Mouse (Mus musculus): ENCODE measurements at regions not wholly inside any gene's neighbourhood (a gene's known extent, or its start where the extent isn't known, plus 50 kb on each side); places are given as distances from the start of the nearest gene placed in this dataset.
A peak's percentile ranks its signal among the peaks of the same experiment; 100 is the strongest.

DNA sequence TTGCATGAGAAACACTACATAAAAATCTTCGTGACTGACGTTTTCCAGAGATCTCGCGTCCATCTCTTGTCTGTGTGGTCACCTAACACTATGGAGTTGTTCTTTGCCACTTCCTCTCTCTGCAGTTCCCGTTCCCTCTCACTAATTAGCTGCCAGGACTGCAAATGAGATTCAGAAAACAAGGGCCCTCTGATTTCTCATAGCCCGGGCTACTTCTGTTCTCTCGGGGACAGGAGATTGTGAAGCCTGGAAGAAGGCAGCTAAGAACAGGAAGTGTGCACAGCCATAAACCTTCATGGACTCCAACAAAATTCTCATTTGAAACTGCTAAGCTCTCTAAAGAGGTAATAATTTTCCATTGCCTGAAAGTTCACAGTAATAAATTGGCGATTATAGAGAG is 358.9 kb upstream of the Actbl2 start:
- no peak for DNase-seq (ENCODE audit: low spot score in 2 of 2)

DNA sequence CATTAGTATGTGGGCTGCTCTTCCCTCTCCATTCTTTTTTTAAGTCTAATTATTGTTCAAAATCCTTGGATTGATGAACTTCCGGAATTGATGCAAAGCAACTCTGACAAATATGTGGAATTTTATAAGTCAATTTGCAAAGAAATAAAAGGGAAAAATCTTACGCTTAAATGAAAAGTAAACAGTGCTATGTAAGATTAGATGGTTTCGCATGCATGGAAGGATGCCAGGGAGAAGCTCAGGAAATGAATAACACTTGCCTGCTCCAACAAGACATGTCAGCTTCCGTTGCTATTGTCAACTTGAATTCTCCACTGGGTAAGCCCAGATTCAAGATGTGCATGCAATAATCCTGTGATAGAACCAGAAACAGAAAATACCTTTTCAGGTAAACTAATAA is 357.2 kb upstream of the Actbl2 start:
- DNase-seq (ENCODE audit: low spot score in 2 of 2) = no peak

DNA sequence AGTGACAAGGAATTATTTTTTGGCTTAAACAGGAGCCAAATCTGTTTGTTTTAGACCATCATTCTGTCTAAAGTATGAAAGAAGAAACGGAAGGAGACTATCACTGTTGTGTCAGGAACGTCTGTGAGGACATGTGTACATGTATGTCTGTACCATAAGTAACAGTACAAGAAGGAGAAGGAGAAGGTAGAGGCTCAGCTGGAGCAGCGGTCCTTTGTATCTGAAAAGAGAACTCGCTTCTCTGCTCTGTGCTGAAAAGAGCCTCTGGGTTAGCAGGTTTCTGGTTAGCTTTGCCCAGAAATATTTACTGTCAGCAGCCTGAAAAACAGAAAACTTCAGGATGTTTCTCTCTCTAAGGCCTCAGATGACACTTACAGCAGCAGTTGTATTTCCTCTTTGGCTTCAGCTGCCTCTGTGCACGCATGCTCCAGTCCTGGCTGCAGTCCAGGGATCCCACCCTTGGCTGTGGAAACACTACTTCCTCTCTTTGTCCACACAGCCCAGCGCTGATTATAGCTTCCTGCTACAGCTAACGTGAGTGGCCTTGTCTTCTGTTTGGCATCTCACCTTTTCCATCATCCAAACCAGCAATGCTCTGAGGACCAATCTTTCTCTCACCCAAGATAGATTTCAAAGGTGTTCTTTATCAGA is 351.7 kb upstream of the Actbl2 start:
- DNase-seq (ENCODE audit: low spot score in 2 of 2) = peak; percentile 45 to 76

DNA sequence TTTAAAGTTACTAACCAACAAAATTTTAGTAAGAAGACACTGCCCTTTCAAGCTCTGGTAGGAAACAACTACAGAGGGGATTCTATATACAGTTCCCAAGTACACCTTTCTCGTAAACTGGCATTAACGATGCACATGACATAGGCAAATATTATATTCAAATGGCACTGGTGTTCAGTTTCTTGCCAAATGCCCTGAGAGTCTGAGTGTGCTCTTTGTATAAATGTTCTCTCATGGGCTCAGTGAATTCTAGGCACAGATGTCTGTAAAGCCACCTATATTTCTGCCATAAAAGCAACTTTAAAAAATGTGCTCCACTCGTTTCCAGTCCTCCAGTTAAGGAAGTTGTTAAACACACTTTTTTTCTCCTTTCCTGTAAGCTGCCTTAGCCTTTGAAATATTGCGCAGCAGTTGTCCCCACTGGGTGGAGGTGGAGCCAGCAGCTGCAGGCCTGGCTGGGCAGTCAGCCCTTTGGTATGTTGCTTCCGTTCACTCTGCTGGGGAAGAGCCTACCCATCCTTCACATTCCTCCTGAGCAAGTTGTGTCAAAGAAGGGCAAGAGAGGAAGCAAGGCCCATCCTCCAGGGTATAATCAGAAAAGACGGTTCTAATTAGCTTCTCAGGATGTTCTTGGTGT is 347.4 kb upstream of the Actbl2 start:
- DNase-seq (ENCODE audit: low spot score in 2 of 2) = peak in 1 of 2 experiments; percentile 28

DNA sequence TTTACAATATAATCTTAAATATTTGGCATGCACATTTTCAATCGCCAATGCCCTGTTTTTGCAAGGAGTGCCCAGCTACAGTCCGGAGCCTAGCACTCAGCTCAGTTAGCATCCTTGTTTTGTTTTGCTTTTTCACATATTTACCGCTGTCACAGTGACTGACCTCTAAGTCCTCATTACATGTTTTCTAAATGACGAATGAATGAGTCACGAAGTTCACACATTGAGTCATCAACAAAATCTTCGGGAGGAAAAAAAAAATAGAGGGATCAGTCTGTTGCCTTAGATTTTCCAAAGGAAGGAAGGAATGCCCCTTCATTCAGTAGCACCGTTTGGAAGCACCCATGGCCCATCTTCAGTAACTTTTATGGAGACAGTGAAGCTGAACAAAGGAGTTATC is 342.9 kb upstream of the Actbl2 start:
- no peak for DNase-seq (ENCODE audit: low spot score in 2 of 2)

DNA sequence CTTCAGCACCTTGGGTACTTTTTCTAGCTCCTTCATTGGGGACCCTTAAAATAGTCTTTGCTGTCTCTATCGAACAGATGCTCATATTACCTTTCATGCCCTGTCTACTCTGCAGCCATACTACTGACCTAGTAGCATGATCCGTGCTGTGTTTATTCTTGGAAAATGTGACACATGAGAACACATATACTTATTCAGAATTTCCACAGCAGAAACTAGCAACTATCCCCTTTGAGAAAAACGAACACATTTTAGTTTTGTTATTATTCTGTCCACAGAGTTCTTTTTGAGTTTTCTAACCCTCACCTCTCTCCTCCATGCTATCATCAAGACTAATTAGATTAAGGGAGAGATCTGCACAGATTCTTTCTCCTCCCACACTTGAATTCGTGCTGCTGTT is 341.6 kb upstream of the Actbl2 start:
- no peak for DNase-seq (ENCODE audit: low spot score in 2 of 2)

DNA sequence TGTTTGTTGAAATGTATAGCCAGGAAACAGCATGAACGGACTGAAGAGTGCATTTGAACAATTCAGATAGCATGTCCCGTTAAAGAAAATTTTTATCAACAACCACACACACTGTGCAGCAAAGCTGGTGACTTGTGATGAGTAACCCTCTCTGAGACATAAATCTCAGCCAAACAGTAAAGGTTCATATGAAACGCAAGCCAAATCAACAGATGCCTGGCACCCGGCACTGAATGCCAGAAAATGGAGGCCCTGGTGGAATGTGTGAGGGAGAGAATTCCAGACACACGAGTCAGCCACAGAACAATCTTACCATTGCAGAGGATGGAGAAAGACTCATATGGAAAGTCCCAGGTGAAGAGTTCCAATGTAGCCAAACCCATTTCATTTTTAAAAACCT is 341.1 kb upstream of the Actbl2 start:
- DNase-seq (ENCODE audit: low spot score in 2 of 2) = no peak

DNA sequence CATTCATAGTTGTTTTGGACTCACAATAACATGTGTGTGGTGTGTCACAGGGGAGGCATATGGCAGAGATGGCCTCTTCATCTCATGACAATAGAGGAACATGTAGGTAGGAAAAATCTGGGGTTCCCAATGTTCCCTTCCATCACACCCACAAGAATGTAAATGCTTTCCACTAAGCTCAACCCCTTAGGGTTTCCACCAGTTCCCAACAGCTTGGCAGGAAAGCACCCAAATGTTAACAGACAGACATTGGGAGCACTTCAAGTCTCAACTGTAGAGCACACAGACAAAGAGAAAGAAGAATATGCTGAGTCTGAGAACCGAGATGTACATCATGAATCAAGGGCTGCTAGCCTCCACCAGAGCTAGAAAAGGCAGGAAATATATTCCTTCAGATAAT is 339.7 kb upstream of the Actbl2 start:
- DNase-seq (ENCODE audit: low spot score in 2 of 2) = no peak

DNA sequence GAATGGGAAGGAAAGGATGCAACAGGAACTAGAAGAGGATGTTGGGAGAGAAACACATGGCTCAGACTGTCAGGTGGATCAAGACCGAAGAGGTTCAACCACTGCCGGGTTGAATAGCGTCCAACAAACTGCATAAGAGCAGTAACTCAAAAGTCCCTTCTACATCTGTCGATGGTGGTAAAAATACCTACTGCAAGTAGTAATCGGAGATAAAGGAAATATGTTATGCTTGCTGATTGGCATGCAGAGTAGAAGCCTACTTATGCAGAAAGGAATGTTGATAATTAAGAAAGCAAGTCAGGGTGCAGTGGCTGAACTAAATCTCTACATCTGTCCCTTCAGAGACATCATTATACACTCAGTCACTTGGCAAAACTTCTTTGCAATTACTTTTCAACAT is 330.9 kb upstream of the Actbl2 start:
- DNase-seq (ENCODE audit: low spot score in 2 of 2) = no peak

DNA sequence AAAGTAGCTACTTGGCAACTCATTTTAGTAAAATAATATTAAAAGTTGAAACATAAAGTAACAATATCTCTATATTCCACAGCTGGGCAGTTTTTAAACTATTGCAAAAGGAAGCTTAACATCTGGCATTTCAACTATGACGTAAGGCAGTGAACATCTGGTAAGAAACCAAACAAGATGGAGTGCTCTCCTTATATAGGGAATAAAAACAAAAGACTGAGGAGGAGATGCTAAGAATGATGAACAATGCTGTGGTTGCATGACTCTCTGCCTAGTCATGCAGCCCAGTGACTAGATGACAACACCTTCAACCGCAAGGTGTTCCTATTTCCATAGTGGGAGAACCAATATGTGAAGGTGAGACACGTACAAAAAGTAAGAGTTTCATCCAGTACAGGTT is 329.9 kb upstream of the Actbl2 start:
- DNase-seq (ENCODE audit: low spot score in 2 of 2) = no peak

DNA sequence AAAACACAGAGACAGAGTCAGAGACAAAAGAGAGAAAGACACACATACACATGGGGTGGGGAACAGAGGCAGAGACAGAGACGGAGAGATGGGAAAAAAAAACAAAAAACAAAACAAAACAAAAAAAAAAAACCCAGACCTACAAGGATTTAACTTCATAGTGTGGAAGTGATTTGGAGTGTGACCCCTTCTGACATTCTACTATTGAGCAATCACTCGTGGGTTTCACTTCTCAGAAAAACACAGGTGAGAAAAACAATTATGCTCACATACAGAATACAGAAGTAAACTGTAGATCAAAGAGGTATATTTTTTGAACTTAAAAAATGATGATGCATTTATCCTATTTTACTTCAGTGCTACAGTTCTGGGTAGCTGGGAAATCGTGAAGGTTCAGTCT is 326.7 kb upstream of the Actbl2 start:
- no peak for DNase-seq (ENCODE audit: low spot score in 2 of 2)

DNA sequence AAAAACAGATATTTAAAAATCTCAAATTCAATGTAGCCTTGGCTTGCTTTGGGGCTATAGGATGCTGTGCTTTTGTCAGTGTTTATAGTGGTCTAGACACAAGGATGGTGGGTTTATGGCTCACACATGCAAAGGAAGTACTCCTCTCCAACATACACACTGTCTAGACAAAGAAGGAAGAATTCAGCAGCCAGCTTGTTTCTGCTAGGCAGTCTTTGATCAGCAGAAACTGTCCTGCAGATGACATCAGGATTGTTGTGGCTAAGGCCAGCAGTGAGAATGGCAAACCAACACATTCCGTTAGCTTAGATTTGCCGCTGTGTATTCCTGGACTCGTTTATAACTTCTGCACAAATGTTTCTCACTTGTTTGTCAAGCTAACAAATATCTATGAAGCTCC is 325.9 kb upstream of the Actbl2 start:
- DNase-seq (ENCODE audit: low spot score in 2 of 2) = no peak

DNA sequence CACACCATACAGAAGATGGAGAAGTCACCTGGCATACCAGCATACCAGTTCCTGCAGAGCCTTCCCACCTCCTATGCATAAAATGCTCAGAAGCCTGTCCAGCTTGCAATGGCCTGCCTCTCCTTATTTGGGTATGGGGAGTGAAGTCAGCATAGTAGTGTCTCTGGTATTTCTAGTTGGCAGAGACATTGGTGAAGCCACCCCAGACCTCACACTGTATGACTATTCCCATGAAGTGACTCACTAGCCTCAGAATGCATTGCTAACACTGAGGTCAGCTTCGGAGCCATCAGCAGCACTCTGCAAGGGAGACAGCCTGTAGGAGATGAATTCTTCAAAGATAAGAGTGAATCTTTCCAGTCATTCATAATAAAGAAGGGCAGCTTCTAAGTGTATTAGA is 325.2 kb upstream of the Actbl2 start:
- DNase-seq (ENCODE audit: low spot score in 2 of 2) = no peak

DNA sequence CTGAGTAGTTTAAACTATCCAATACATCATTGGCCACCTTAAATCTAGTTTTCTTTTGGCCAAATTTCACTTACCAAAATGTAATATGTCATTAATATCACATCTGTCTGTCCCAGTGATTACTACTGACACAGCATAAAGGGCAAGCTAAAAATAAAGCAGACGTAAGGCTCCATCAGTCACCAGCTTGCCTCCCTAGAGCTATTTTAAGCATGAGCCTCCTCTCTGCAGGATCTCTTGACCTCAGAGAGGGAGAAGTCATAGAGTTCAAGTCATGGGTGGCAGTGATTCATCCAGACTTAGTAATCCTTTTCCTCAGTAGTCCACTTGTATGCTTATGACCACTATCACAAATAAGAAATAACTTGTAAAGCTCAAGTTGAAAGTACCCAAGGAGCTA is 313.2 kb upstream of the Actbl2 start:
- DNase-seq (ENCODE audit: low spot score in 2 of 2) = no peak

DNA sequence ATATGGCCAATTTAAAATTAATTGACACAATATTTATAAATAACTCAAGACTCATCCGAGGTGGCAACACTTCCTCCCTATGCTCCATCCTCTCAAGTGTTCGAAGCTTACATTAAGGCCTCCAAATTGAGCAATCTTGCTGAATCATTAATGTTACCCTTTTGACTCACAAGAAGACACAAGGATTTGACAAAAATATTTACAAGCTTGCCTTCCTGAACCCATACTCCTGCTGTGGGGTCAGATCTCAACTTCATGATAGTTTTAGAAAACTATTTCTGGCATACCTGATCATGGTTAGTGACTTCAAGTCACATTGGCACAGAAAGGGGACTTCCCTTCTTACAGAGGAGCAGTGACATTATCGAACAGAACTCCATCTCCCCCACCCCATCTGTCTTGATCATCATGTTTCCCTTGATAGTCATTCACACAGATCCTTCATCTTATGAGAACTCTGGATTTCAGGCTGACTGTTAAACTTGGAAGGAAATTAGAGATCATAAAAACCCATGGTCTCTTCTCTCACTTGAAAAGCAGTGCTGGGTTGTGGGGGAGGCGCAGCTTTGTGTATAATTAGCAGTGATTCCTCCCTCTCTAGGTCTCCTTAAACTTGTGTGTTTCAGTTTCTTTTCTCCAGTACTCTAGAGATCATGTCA is 311.7 kb upstream of the Actbl2 start:
- no peak for DNase-seq (ENCODE audit: low spot score in 2 of 2)

DNA sequence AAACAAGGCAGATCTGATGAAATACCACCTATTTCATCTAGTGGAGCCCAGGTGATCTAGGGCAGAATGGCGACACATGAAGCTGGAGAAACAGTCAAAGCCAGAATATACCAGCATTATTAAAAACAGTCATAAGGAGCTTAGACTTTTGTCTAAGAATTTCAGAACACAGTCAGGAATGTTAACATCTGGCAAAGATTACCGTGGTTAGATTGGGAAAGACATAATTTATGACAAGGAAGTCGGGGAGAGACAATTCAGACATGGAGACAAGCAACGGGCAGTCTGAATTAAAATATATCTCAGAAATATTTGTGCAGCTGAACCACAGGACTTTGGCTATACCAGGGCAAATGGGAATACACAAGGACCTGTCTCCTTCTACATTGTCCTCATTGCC is 310.8 kb upstream of the Actbl2 start:
- DNase-seq (ENCODE audit: low spot score in 2 of 2) = no peak

DNA sequence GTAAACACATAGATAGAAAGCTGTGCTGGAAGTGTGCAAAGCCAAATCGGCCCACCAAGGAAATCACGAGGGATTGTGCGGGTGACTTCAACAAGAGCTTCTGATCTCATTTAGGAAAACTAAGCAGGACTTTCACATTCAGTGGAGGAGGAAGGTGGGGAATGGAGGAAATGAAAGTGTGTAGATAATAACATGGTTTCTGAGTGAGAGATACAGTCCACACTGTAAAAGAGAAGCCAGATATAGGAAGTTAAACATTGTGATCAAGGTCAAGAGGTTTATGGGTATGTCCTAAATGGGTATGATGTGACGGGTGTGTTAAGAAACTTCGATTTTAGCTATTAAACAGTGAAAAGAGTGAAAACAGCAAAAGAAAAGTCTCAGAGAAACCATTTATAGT is 310.1 kb upstream of the Actbl2 start:
- DNase-seq (ENCODE audit: low spot score in 2 of 2) = no peak

DNA sequence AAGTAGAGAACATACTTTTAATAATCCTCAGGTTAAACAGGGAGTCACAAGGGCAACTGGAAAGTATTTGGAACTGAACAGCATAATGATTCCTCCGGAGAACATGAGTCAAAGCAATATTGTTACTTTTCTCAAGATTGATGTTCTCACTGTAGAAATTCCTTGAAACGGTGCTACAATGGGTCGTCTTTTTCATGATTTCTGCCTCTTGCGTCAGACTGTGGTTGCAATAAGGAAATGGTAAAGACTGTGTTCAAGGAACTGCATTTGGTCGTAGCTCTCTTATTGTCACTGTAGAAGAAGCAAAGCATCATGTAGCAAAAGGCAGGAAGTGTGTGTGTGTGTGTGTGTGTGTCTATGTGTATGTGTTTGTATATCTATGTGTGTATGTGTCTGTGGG is 294.6 kb upstream of the Actbl2 start:
- no peak for DNase-seq (ENCODE audit: low spot score in 2 of 2)

DNA sequence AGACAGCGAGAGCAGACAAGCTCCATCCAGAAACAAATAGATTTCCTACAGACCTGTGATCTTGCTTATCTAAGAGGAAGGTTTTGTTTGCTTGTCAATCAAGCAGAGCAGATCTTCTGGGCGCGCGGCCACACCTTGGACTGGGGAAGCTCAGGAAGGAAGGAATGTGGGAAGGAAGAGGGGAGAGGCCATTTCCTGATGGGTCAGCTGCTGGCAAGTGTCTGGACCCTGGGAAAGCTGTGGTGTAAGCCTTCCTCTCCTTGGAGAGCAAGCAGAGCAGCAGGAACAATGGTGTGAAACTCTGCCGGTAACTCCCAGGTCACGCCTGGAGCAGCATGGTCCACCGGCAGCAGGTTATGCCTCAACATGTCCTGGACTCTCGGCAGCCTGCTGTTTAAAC is 287.7 kb upstream of the Actbl2 start:
- peak; percentile 21 to 22 for DNase-seq (ENCODE audit: low spot score in 2 of 2)

DNA sequence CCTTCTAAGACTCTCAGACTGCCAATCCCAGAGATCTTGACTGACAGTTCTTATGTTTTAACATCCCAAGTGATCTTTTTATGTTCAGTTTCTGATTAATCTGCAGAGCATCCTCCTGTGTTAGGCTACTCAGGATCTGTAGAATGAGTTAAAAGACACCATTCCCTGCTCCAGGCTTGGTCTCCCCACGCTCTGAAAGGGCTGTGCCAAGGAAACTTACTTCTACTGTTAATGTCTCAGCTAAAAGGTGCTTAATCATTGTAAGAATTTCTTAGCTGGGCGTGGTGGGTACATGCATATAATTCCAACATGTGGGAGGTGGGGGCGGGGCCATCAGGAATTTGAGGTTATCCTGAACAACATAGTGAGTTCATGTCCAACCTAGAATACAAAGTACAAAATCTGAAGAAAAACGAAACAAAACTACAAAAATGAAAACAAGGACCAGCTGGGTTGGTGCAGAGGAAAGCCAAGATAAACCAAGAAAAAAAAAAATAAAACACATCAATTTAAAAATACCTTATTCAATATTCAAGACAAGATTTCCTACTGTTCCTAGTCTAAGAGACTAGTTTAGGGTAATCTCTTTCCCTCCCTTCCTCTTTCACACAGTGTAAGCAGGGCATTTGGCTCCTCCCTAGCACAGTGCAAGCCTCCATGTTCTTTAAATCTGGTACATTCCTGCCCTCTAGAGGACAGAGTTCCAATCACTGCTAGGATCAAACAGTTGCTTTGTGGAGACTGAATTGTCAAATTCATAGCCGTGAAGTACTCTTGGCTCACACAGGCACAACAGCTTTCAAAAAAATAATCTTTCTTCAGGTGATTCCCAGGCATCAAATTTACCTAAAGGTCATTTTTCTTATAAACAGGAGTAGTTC is 286.9 kb upstream of the Actbl2 start:
- DNase-seq (ENCODE audit: low spot score in 2 of 2) = peak; percentile 36 to 59

DNA sequence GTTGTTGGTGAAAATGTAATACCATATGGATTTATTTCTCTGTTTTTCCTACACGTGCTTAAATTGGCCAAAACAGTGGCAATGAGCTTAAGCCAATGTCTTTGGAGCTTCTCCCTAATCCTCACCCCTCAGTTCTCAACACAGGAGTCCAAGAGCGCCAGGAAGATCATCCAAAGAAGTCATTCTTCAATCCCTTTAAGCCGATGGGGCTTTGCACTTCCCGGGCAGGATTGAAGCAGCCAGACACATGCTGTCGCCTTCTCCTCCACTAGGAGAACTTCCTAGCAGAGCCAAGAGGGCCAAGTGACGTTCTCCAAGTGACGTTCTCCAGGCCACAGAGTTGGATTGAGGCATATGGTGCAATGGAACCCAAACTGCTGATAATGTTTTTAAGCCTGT is 286.3 kb upstream of the Actbl2 start:
- DNase-seq (ENCODE audit: low spot score in 2 of 2) = peak in 1 of 2 experiments; percentile 8

DNA sequence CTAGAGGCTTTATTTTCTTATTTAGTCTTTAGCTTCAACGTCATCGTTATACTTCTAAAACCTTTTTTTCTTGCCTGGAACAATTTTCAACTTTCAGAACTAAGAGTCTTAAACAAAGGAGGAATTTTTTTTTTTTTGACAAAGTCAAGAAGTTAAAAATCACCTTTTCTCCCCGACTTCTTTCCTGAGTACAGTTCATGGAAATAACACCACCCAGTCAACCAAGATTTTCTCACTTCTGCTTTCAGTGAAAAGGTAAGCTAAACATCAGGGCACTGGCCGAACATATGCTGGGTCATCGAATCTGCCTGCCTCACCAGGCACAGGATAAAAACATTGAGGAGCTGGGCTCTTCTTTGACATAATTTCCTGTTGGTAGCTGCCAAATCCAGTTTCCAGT is 277.4 kb upstream of the Actbl2 start:
- no peak for DNase-seq (ENCODE audit: low spot score in 2 of 2)
